Comparison of ENCODE assay signal across 8 mouse cellular contexts in the genomic region with DNA sequence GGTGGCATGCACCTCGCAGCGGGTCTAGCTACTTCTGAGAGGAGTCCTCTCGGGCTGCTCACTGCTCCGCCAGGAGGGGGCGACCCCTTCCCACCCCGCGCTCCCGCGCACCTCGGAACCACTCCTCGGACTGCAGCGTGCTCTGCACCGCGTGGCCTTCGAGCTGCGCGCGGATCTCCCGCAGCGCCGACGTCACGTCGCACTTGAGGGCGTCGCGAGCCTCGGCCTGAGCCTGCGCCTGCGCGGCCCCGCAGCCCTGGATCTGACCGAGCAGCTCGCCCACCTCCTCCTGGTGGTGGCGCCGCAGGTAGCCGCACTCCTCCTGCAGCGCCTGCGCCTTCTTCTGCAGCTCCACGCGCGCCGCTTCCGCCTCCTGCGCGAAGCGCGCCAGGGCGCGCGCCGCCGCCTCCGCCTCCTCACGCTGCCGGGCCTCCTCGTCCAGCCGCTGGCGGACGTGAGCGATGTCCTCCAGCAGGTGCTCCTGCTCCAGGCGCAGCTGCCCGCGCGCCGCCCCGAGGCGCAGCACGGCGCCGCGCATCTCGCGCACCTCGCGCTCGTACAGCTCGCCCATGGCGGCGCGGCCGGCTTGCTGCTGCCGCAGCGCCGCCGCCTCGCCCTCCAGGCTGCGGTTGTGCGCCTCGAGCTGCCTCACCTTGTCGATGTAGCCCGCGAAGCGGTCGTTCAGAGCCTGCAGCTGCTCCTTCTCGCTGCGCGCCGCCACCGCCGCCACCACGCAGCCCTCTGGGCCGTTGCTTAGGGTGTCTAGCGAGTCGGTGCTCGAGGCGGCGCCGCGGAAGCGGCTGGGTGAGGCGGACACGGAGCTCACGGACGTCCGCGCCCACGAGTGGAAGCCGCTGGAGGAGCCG. TPM values are rescaled to one million over a fixed set of nuclear protein-coding genes. Genes with fewer than 3 reads are reported as not detected.
DNase-seq lines count a peak whose midpoint lies in the region; ATAC-seq and TF ChIP-seq lines count a peak whose summit lies in the region.

No protein-coding gene starts in this region.

- peak; percentile 95 for ATAC-seq in forebrain, embryonic 16.5 days
- peak; percentile 95 for ATAC-seq in hindbrain, postnatal 0 days

- H3K9me3 ChIP-seq in ES-E14 (ENCODE audit: control insufficient read depth, insufficient read depth, low read depth, low read length): no peaks in the 10 kb centered on the region
- H3K9me3 ChIP-seq in forebrain, embryonic 16.5 days (ENCODE audit: control insufficient read depth, low read length): no peaks in the 10 kb centered on the region
- no peaks in the 10 kb centered on the region for H3K9me3 ChIP-seq in hindbrain, postnatal 0 days (ENCODE audit: low read length)

- H3K27me3 ChIP-seq in forebrain, embryonic 16.5 days (replicated peaks; ENCODE audit: control insufficient read depth, insufficient read depth, low read length): peaks cover 58% of the 10 kb centered on the region
- peaks cover 24% of the 10 kb centered on the region; the same call in 1 of the 2 replicates for H3K27me3 ChIP-seq in hindbrain, postnatal 0 days (ENCODE audit: insufficient read depth, low read length)

- H3K4me2 ChIP-seq in forebrain, embryonic 16.5 days (ENCODE audit: low read length): peak overlapping the region; percentile 73
- H3K4me2 ChIP-seq in hindbrain, postnatal 0 days (ENCODE audit: low read depth, low read length): peak overlapping the region; percentile 67

- H3K36me3 ChIP-seq in ES-E14 (ENCODE audit: control insufficient read depth, insufficient read depth, low read length, poor library complexity, severe bottlenecking): peaks cover 12% of the 10 kb centered on the region
- H3K36me3 ChIP-seq in forebrain, embryonic 16.5 days (ENCODE audit: control insufficient read depth, insufficient read depth): no peaks in the 10 kb centered on the region
- no peaks in the 10 kb centered on the region; the same call in 1 of the 2 replicates for H3K36me3 ChIP-seq in hindbrain, postnatal 0 days (ENCODE audit: insufficient read depth, low read length)

- no peak overlapping the region for H3K27ac ChIP-seq in ES-E14 (ENCODE audit: insufficient read depth, low read depth, low read length, poor library complexity, severe bottlenecking)
- H3K27ac ChIP-seq in forebrain, embryonic 16.5 days (ENCODE audit: low read length): peak overlapping the region; percentile 83
- H3K27ac ChIP-seq in hindbrain, postnatal 0 days: peak overlapping the region; percentile 81

- DNase-seq in ES-E14 (ENCODE audit: low read depth, low spot score): peak; percentile 50
- peak; percentile 96 for DNase-seq in brain, embryonic 14.5 days (ENCODE audit: low read depth)
- peak; percentile 91 for DNase-seq in hindbrain, postnatal 0 days (ENCODE audit: low spot score)
- peak; percentile 77 to 93 for DNase-seq in left cerebral cortex, adult 18-20 months (ENCODE audit: low spot score in 2 of 2)
- peak; percentile 16 for DNase-seq in lung, postnatal 25 days (ENCODE audit: low spot score)
- peak; percentile 85 to 88 for DNase-seq in right cerebral cortex, adult 2 months (ENCODE audit: low spot score in 2 of 2)
- peak; percentile 35 for DNase-seq in urinary bladder, adult 2 months (ENCODE audit: low spot score)

- 0 out of 2 replicates have a peak, but pooled peaks have one; percentile 18 for TF ChIP-seq CTCF in brain, embryonic 14.5 days (IDR thresholded peaks at IDR 0.05; ENCODE audit: borderline replicate concordance, extremely low read depth, insufficient read depth, insufficient read length)
- TF ChIP-seq CTCF in hindbrain, postnatal 0 days (IDR thresholded peaks at IDR 0.05; ENCODE audit: low read depth): peak; percentile 47

- no peaks in the 10 kb centered on the region; a peak in 1 of 4 replicates for H3K4me1 ChIP-seq in ES-E14 (ENCODE audit: control insufficient read depth in 2 of 2, insufficient read depth in 2 of 2, low read length in 2 of 2, poor library complexity in 1 of 2)
- peaks cover 27% of the 10 kb centered on the region for H3K4me1 ChIP-seq in forebrain, embryonic 16.5 days (replicated peaks; ENCODE audit: control insufficient read depth, insufficient read depth, low read length)
- H3K4me1 ChIP-seq in hindbrain, postnatal 0 days (ENCODE audit: insufficient read depth, low read length): peaks cover 8% of the 10 kb centered on the region; the same call in 1 of the 2 replicates

- WGBS in forebrain, embryonic 16.5 days: under 1% methylated on average over 119 of the region's 120 CpGs
- 1% methylated on average over 119 of the region's 120 CpGs for whole genome bisulfite sequencing in hindbrain, postnatal 0 days

- H3K4me3 ChIP-seq in ES-E14 (ENCODE audit: insufficient read depth in 1 of 2, low read depth in 1 of 2, low read length in 2 of 2, poor library complexity in 1 of 2, severe bottlenecking in 1 of 2): peak overlapping the region; percentile 68 to 77
- H3K4me3 ChIP-seq in forebrain, embryonic 16.5 days (replicated peaks; ENCODE audit: low read length): peak overlapping the region; percentile 65
- H3K4me3 ChIP-seq in hindbrain, postnatal 0 days (ENCODE audit: low read length): peak overlapping the region; percentile 67

- H3K9ac ChIP-seq in ES-E14 (ENCODE audit: insufficient read depth, low read depth, low read length, poor library complexity, severe bottlenecking): peak overlapping the region; percentile 67
- peak overlapping the region; percentile 74 for H3K9ac ChIP-seq in forebrain, embryonic 16.5 days (replicated peaks; ENCODE audit: low read depth, low read length)
- H3K9ac ChIP-seq in hindbrain, postnatal 0 days (replicated peaks; ENCODE audit: low read length): peak overlapping the region; percentile 76

- in situ Hi-C loops in ES-E14 (cut with MboI; ENCODE audit: low sequenced_read_pairs in 2 of 2, unreplicated experiment in 2 of 2): no loop called here

- peak; percentile 46; the same call in 1 of the 2 replicates for TF ChIP-seq POLR2A in brain, embryonic 14.5 days (IDR thresholded peaks at IDR 0.05; ENCODE audit: borderline replicate concordance, extremely low read depth, insufficient read depth, insufficient read length, poor library complexity, severe bottlenecking)

TF ChIP-seq in ES-E14, 5 proteins besides CTCF, POLR2A, EP300 and RAD21:
- TF ChIP-seq MAFK (IDR thresholded peaks at IDR 0.05; ENCODE audit: insufficient read depth, low read depth, low read length): no peak
- TF ChIP-seq HCFC1 (IDR thresholded peaks at IDR 0.05; ENCODE audit: borderline replicate concordance, insufficient read depth, low read length): 0 out of 2 replicates have a peak, but pooled peaks have one; percentile 48
- TF ChIP-seq ZC3H11A (IDR thresholded peaks at IDR 0.05; ENCODE audit: borderline replicate concordance, low read depth, low read length): 0 out of 2 replicates have a peak, but pooled peaks have one; percentile 8
TF ChIP-seq in ES-E14: peak in this region for 2.

RNA-seq across cellular contexts. Expression of a gene that starts 0.7 kb away (rescaled TPM):
- total RNA-seq in ES-E14 (2012; rRNA removed): 13.9 and 17.7 TPM in 2 replicates
- polyA plus RNA-seq in brain, embryonic 14.5 days (2012; rRNA removed): 1.5 and 4.9 TPM in 2 replicates
- polyA plus RNA-seq in forebrain, embryonic 16.5 days (2015; fragmentation: Nextera tagmentation; extraction: Ambion mirVana): 0.94 and 1.1 TPM in 2 replicates
- total RNA-seq in hindbrain, postnatal 0 days (2014; rRNA removed): 46.6 and 60.3 TPM in 2 replicates
- 21.7 and 22.5 TPM in 2 replicates for polyA plus RNA-seq in hindbrain, postnatal 0 days (2015; fragmentation: Nextera tagmentation; extraction: Ambion mirVana)
- total RNA-seq in left cerebral cortex, adult 18-20 months (2021): 10 to 100 TPM; 46.2 to 59.5 TPM
- 0.26 and 0.40 TPM in 2 replicates for polyA plus RNA-seq in urinary bladder, adult 2 months (2012; rRNA removed)

RNA-seq across cellular contexts. Expression of a gene that starts 39.4 kb away (rescaled TPM):
- total RNA-seq in ES-E14 (2012; rRNA removed): 37.2 and 42.4 TPM in 2 replicates
- polyA plus RNA-seq in brain, embryonic 14.5 days (2012; rRNA removed): 110 and 115 TPM in 2 replicates
- polyA plus RNA-seq in forebrain, embryonic 16.5 days (2015; fragmentation: Nextera tagmentation; extraction: Ambion mirVana): 90.6 and 92.1 TPM in 2 replicates
- total RNA-seq in hindbrain, postnatal 0 days (2014; rRNA removed): 141 and 150 TPM in 2 replicates
- polyA plus RNA-seq in hindbrain, postnatal 0 days (2015; fragmentation: Nextera tagmentation; extraction: Ambion mirVana): 85.3 and 89.1 TPM in 2 replicates
- 100 to 1,000 TPM; 159 to 172 TPM for total RNA-seq in left cerebral cortex, adult 18-20 months (2021)
- polyA plus RNA-seq in urinary bladder, adult 2 months (2012; rRNA removed): 61.9 and 63.1 TPM in 2 replicates

RNA-seq across cellular contexts. Expression of a gene that starts 52.1 kb away (rescaled TPM):
- 46.4 and 47.5 TPM in 2 replicates for total RNA-seq in ES-E14 (2012; rRNA removed)
- polyA plus RNA-seq in brain, embryonic 14.5 days (2012; rRNA removed): 75.1 and 84.7 TPM in 2 replicates
- polyA plus RNA-seq in forebrain, embryonic 16.5 days (2015; fragmentation: Nextera tagmentation; extraction: Ambion mirVana): 66.6 and 73.6 TPM in 2 replicates
- 30.3 and 37.8 TPM in 2 replicates for total RNA-seq in hindbrain, postnatal 0 days (2014; rRNA removed)
- 36.5 and 38.1 TPM in 2 replicates for polyA plus RNA-seq in hindbrain, postnatal 0 days (2015; fragmentation: Nextera tagmentation; extraction: Ambion mirVana)
- 10 to 100 TPM; 37.1 to 37.5 TPM for total RNA-seq in left cerebral cortex, adult 18-20 months (2021)
- 34.2 and 35.6 TPM in 2 replicates for polyA plus RNA-seq in urinary bladder, adult 2 months (2012; rRNA removed)

Comparison
In these comparisons a context has a peak if more than half of its experiments do, and no peak if none do; other contexts are left out.
1. DNase-seq: peak in every context shown above with its lines; median percentile 96 in brain, embryonic 14.5 days; 91 in hindbrain, postnatal 0 days; 86 in right cerebral cortex, adult 2 months; 85 in left cerebral cortex, adult 18-20 months; 50 in ES-E14; 35 in urinary bladder, adult 2 months; 16 in lung, postnatal 25 days.